ENCODE assay signal across 9 mouse cellular contexts in genomic region chr14:55113351-55113974, GRCm38 (mm10). TPM values are rescaled to one million over a fixed set of nuclear protein-coding genes. Genes with fewer than 3 reads are reported as not detected.
DNase-seq lines count a peak whose midpoint lies in the region; ATAC-seq and TF ChIP-seq lines count a peak whose summit lies in the region.
"Had no signal": no experiment of that assay in that cellular context is flagged by ENCODE, and none has a peak within 500 bp of the region (broad histone marks: within the 10 kb centered on the region; RNA-seq: fewer than 3 reads in every experiment).

No protein-coding gene starts in this region.

- TF ChIP-seq CTCF in lung, postnatal 0 days (IDR thresholded peaks at IDR 0.05): no peak
- TF ChIP-seq CTCF in small intestine, adult 2 months (IDR thresholded peaks at IDR 0.05; ENCODE audit: extremely low read depth, insufficient read length, insufficient replicate concordance, low read depth, low read length): no peak

- no peaks in the 10 kb centered on the region for H3K9me3 ChIP-seq in lung, postnatal 0 days (ENCODE audit: low read length)
- H3K9me3 ChIP-seq in hindbrain, embryonic 14.5 days (ENCODE audit: control insufficient read depth, low read length): no peaks in the 10 kb centered on the region

- 0 out of 2 replicates have a peak overlapping the region, but pooled peaks have one; percentile 14 for H3K4me2 ChIP-seq in lung, postnatal 0 days (replicated peaks; ENCODE audit: low read depth, low read length)
- peak overlapping the region; percentile 86 for H3K4me2 ChIP-seq in hindbrain, embryonic 14.5 days (replicated peaks)

- peak; percentile 27 to 47 for DNase-seq in cerebellum, adult 18-20 months
- no peak for DNase-seq in cerebellum, adult 11 months
- DNase-seq in lung, postnatal 0 days (ENCODE audit: low spot score): no peak
- DNase-seq in lung, postnatal 10 days: no peak
- no peak for DNase-seq in hindbrain, embryonic 14.5 days (ENCODE audit: low spot score)
- DNase-seq in spleen, postnatal 10 days (ENCODE audit: low spot score in 2 of 2): no peak
- no peak for DNase-seq in adrenal gland, postnatal 36 days
- DNase-seq: lung, postnatal 36 days had no signal

- H3K9ac ChIP-seq in lung, postnatal 0 days (replicated peaks; ENCODE audit: low read depth): no peak overlapping the region
- peak overlapping the region; percentile 90; the same call in 1 of the 2 replicates for H3K9ac ChIP-seq in hindbrain, embryonic 14.5 days

- peaks cover 9% of the 10 kb centered on the region; the same call in 1 of the 2 replicates for H3K4me1 ChIP-seq in lung, postnatal 0 days (ENCODE audit: insufficient read depth, low read depth, low read length)
- peaks cover 47% of the 10 kb centered on the region for H3K4me1 ChIP-seq in hindbrain, embryonic 14.5 days (replicated peaks; ENCODE audit: control insufficient read depth, insufficient read depth, low read length)
- peaks cover 12% of the 10 kb centered on the region for H3K4me1 ChIP-seq in small intestine, adult 2 months (ENCODE audit: control insufficient read depth, insufficient read depth, insufficient read length, low read length)

- TF ChIP-seq EP300 in lung, postnatal 0 days (IDR thresholded peaks at IDR 0.05): no peak

- peaks cover 43% of the 10 kb centered on the region for H3K27me3 ChIP-seq in lung, postnatal 0 days (replicated peaks; ENCODE audit: insufficient read depth, low read length)
- peaks cover 10% of the 10 kb centered on the region; the same call in 1 of the 2 replicates for H3K27me3 ChIP-seq in hindbrain, embryonic 14.5 days (ENCODE audit: control insufficient read depth, insufficient read depth, low read length)
- H3K27me3 ChIP-seq in small intestine, adult 2 months (ENCODE audit: control insufficient read depth, insufficient read depth, low read length): peaks cover 14% of the 10 kb centered on the region

- H3K36me3 ChIP-seq in lung, postnatal 0 days (ENCODE audit: insufficient read depth, low read length): no peaks in the 10 kb centered on the region
- H3K36me3 ChIP-seq in hindbrain, embryonic 14.5 days (replicated peaks; ENCODE audit: control insufficient read depth, insufficient read depth): peaks cover 19% of the 10 kb centered on the region
- H3K36me3 ChIP-seq in small intestine, adult 2 months (ENCODE audit: control insufficient read depth, insufficient read depth, low read length): no peaks in the 10 kb centered on the region

- no peak for ATAC-seq in lung, postnatal 0 days
- ATAC-seq in hindbrain, embryonic 14.5 days (ENCODE audit: low FRiP score): no peak

- TF ChIP-seq POLR2A in small intestine, adult 2 months (IDR thresholded peaks at IDR 0.05; ENCODE audit: low read depth, low read length): no peak

- no peak overlapping the region for H3K27ac ChIP-seq in lung, postnatal 0 days (ENCODE audit: low read length)
- H3K27ac ChIP-seq in hindbrain, embryonic 14.5 days: no peak overlapping the region
- no peak overlapping the region for H3K27ac ChIP-seq in small intestine, adult 2 months (ENCODE audit: insufficient read depth, low read depth, low read length)

- WGBS in lung, postnatal 0 days: 57% methylated on average over 49 of the region's 51 CpGs
- WGBS in hindbrain, embryonic 14.5 days: 71% methylated on average over 51 of the region's 51 CpGs
- 67% methylated on average over 51 of the region's 51 CpGs for WGBS in small intestine, adult 2 months

- H3K4me3 ChIP-seq in lung, postnatal 0 days (ENCODE audit: low read depth, low read length): no peak overlapping the region
- peak overlapping the region; percentile 86 for H3K4me3 ChIP-seq in hindbrain, embryonic 14.5 days (replicated peaks; ENCODE audit: low read length)
- H3K4me3 ChIP-seq in small intestine, adult 2 months (ENCODE audit: low read depth, low read length): 0 out of 2 replicates have a peak overlapping the region, but pooled peaks have one; percentile 13

RNA-seq across cellular contexts. Expression of gene Jph4, which starts 3.3 kb away (rescaled TPM):
- 0.08 and 0.17 TPM in 2 replicates for polyA plus RNA-seq in lung, postnatal 0 days (2015; fragmentation: Nextera tagmentation; extraction: Ambion mirVana)
- 35.4 and 42.7 TPM in 2 replicates for polyA plus RNA-seq in hindbrain, embryonic 14.5 days (2014; fragmentation: Nextera tagmentation; extraction: Ambion mirVana)
- 0.65 and 0.72 TPM in 2 replicates for polyA plus RNA-seq in small intestine, adult 2 months (2012; rRNA removed)
- total RNA-seq in adrenal gland, postnatal 36 days (2021): 1 to 10 TPM; 2.2 to 2.3 TPM

RNA-seq across cellular contexts. Expression of gene Ap1g2, which starts 7.1 kb away (rescaled TPM):
- 11.5 and 13.3 TPM in 2 replicates for polyA plus RNA-seq in lung, postnatal 0 days (2015; fragmentation: Nextera tagmentation; extraction: Ambion mirVana)
- 6.3 and 8.6 TPM in 2 replicates for polyA plus RNA-seq in hindbrain, embryonic 14.5 days (2014; fragmentation: Nextera tagmentation; extraction: Ambion mirVana)
- 48.4 and 80.7 TPM in 2 replicates for polyA plus RNA-seq in small intestine, adult 2 months (2012; rRNA removed)
- total RNA-seq in adrenal gland, postnatal 36 days (2021): 10 to 100 TPM; 23.5 to 27.2 TPM

RNA-seq across cellular contexts. Expression of gene Thtpa, which starts 18.9 kb away (rescaled TPM):
- polyA plus RNA-seq in lung, postnatal 0 days (2015; fragmentation: Nextera tagmentation; extraction: Ambion mirVana): 13.6 and 14.1 TPM in 2 replicates
- 30.4 and 30.7 TPM in 2 replicates for polyA plus RNA-seq in hindbrain, embryonic 14.5 days (2014; fragmentation: Nextera tagmentation; extraction: Ambion mirVana)
- 2.9 and 4.9 TPM in 2 replicates for polyA plus RNA-seq in small intestine, adult 2 months (2012; rRNA removed)
- total RNA-seq in adrenal gland, postnatal 36 days (2021): 10 to 100 TPM; 12.9 to 18.6 TPM

RNA-seq across cellular contexts. Expression of gene Zfhx2, which starts 21.3 kb away (rescaled TPM):
- 1.0 and 1.7 TPM in 2 replicates for polyA plus RNA-seq in lung, postnatal 0 days (2015; fragmentation: Nextera tagmentation; extraction: Ambion mirVana)
- 17.8 and 21.5 TPM in 2 replicates for polyA plus RNA-seq in hindbrain, embryonic 14.5 days (2014; fragmentation: Nextera tagmentation; extraction: Ambion mirVana)
- 2.2 and 4.2 TPM in 2 replicates for polyA plus RNA-seq in small intestine, adult 2 months (2012; rRNA removed)
- 1 to 10 TPM; 4.9 to 8.8 TPM for total RNA-seq in adrenal gland, postnatal 36 days (2021)

Comparison
In these comparisons a context has a peak if more than half of its experiments do, and no peak if none do; other contexts are left out.
1. DNase-seq: peak in cerebellum, adult 18-20 months (2 of 2); none in cerebellum, adult 11 months (single experiment), lung, postnatal 0 days (single experiment), lung, postnatal 10 days (single experiment), hindbrain, embryonic 14.5 days (single experiment), spleen, postnatal 10 days (0 of 2) and adrenal gland, postnatal 36 days (0 of 2).
2. RNA of gene Jph4, which starts 3.3 kb away (polyA plus RNA-seq): 35.4 to 42.7 TPM in hindbrain, embryonic 14.5 days; 0.65 to 0.72 TPM in small intestine, adult 2 months and 0.08 to 0.17 TPM in lung, postnatal 0 days; every median in the first group is over 10 times any median in the second.